Mouse (Mus musculus) forebrain, embryonic 12.5 days (tissue): ENCODE results near the gene Gm438. TPM values are rescaled to one million over a fixed set of nuclear protein-coding genes. Genes with fewer than 3 reads are reported as not detected.
"Not testable (repeated sequence)": the region's sequence is repeated elsewhere in the genome, so short reads cannot be mapped to it uniquely, and the experiment has no call there.

Experiments used
- ATAC-seq: fragments of 200-750 bp; cut with Nextera tagmentation; 2 replicates; pipeline ENCODE4 v1.8.0; 2017; ENCODE audit warnings: moderate TSS enrichment; ENCODE audit not compliant: low FRiP score
- H3K27ac ChIP-seq: fragments of 300-500 bp; sonication (generic); 2 replicates; pipeline ENCODE4 v1.5.1; 2016; ENCODE audit warnings: mild to moderate bottlenecking
- H3K27me3 ChIP-seq: fragments of 300-500 bp; sonication (generic); 2 replicates; pipeline ENCODE4 v1.6.1; 2016; ENCODE audit warnings: mild to moderate bottlenecking
- H3K36me3 ChIP-seq: fragments of 300-500 bp; sonication (generic); replicated peaks from 2 replicates; pipeline ENCODE4 v1.6.1; 2016; ENCODE audit warnings: mild to moderate bottlenecking
- H3K4me1 ChIP-seq: fragments of 300-500 bp; sonication (generic); 2 replicates; pipeline ENCODE4 v1.6.1; 2016
- H3K4me2 ChIP-seq: fragments of 300-500 bp; sonication (generic); 2 replicates; pipeline ENCODE4 v1.6.1; 2016; ENCODE audit warnings: mild to moderate bottlenecking, moderate library complexity
- H3K4me3 ChIP-seq: fragments of 300-500 bp; sonication (generic); replicated peaks from 2 replicates; pipeline ENCODE4 v1.5.1; 2016; ENCODE audit warnings: mild to moderate bottlenecking
- H3K9ac ChIP-seq: fragments of 300-500 bp; sonication (generic); 2 replicates; pipeline ENCODE4 v1.6.1; 2016; ENCODE audit warnings: mild to moderate bottlenecking
- H3K9me3 ChIP-seq: fragments of 300-500 bp; sonication (generic); 2 replicates; pipeline ENCODE4 v1.6.1; 2016
- WGBS: fragments of 180-500 bp; shearing (Covaris S2); methylation state at CpG from one replicate; pipeline ENCODE4 v1.1.7; 2016; 5-methylcytosine and 5-hydroxymethylcytosine counted together
- polyA plus RNA-seq: library from polyadenylated mRNA; unstranded; fragments of >200 nt; fragmentation: Nextera tagmentation; extraction: Ambion mirVana; gene quantifications from 2 replicates; pipeline ENCODE4 v1.2.1, GENCODE M21; 2016

Gene Gm438
- polyA plus RNA-seq, result not detected in 2 replicates

DNA sequence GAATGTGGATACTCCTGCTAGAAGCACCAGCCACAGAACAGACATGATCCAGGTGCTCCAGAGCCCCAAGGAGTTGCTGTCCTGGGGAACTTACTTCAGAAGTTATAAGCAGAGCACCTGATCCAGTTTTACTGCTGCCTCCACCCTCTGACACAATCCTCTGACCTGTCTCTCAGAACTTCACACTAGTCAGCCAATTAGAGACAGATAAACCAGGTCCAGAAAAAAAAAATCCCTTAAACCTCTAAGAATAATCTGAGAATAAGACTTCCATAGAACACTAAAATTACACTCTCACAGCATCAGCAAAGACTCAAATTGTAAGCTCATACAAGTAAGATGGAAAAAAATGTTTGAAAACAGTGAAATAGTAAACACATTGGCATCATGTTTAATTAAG, at the start of gene Gm438:
TSS of gene Gm438 (minus strand) at position 101 of the 400 bp plus-strand sequence.
- H3K27ac ChIP-seq, result no peak within 1 kb of the TSS
- H3K4me1 ChIP-seq, result no peaks in the 10 kb centered on the region
- H3K4me3 ChIP-seq, result no peak within 1 kb of the TSS
- H3K4me2 ChIP-seq, result no peak within 1 kb of the TSS
- no peaks in the 10 kb centered on the region for H3K9me3 ChIP-seq
- ATAC-seq, result no peak
- no peaks in the 10 kb centered on the region for H3K27me3 ChIP-seq
- H3K9ac ChIP-seq, result no peak within 1 kb of the TSS
- H3K36me3 ChIP-seq, result no peaks in the 10 kb centered on the region

DNA sequence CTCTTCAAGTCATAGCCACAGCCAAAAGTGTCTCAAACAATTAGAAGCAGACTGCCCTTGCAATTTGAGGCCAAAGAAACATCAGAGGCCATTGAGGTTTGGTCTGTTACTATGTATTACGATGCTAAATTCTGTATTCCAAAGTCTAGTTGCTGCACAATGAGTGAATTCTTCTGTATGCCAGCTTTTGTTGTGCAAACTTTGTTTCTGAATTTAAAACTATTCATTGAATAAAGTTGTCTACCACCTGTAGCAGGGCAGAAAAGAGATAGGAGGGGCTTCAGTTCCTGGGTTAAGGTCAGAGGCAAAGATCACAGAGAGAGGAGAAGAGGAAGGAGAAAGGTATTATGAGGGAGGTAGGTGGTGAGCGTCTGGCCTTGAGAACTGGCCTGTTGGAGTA, 38.3 kb upstream of the Gm438 start:
- no peak overlapping the region for H3K9ac ChIP-seq
- H3K36me3 ChIP-seq, result no peaks in the 10 kb centered on the region
- no peaks in the 10 kb centered on the region for H3K4me1 ChIP-seq
- no peak for ATAC-seq
- no peaks in the 10 kb centered on the region for H3K27me3 ChIP-seq
- 83% methylated on average over 2 of the region's 2 CpGs for WGBS
- peaks cover 7% of the 10 kb centered on the region; the same call in 1 of the 2 replicates for H3K9me3 ChIP-seq
- H3K4me2 ChIP-seq, result no peak overlapping the region
- no peak overlapping the region for H3K4me3 ChIP-seq
- no peak overlapping the region for H3K27ac ChIP-seq

DNA sequence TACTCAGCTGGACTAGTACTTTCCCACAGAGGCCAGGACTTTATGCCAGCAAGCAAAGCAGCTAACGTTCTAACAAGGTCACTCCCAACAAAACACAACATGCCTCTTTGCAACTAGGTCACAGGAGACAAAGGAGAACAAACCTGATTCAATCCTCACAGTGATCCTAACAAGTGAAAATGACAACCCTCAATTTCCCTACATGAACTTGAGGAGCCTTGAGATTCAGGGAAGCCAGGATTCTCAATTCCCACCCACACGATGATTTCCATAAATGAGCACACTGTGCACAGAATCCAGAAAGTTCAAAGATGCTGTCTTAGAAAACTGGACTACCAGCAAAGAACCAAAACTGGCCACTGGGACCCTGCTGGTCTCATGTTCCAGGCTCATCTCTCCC, 37.6 kb upstream of the Gm438 start:
- ATAC-seq, result no peak
- H3K36me3 ChIP-seq, result no peaks in the 10 kb centered on the region
- peaks cover 7% of the 10 kb centered on the region; the same call in 1 of the 2 replicates for H3K9me3 ChIP-seq
- H3K9ac ChIP-seq, result no peak overlapping the region
- H3K27me3 ChIP-seq, result no peaks in the 10 kb centered on the region
- no peak overlapping the region for H3K4me2 ChIP-seq
- 91% methylated on average over 2 of the region's 2 CpGs for WGBS
- no peak overlapping the region for H3K27ac ChIP-seq
- no peak overlapping the region for H3K4me3 ChIP-seq
- no peaks in the 10 kb centered on the region for H3K4me1 ChIP-seq

DNA sequence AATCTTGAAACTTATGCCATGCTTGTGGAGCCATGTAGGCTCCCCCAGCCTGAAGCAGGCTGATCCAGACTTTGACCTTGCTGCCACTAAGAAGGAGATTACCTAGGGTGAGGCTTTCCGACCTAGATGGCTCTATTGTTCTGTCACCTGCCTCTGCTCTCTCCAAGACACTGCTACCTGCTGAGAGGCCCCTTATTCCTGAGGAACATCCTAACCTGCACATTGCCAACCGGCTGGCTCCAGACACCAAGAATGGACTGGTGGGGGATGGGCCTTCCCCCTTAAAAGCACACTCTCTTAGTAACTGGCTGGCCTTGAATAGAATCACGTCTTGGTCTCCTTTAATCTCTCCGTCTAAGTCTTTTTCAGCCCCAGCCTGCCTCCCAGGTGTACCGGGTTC, 20.8 kb upstream of the Gm438 start:
- not testable (repeated sequence) for H3K27ac ChIP-seq, H3K9me3 ChIP-seq, H3K4me2 ChIP-seq, H3K4me3 ChIP-seq, H3K4me1 ChIP-seq, H3K9ac ChIP-seq, H3K27me3 ChIP-seq, ATAC-seq, H3K36me3 ChIP-seq
- 43% methylated on average over 5 of the region's 5 CpGs for WGBS

DNA sequence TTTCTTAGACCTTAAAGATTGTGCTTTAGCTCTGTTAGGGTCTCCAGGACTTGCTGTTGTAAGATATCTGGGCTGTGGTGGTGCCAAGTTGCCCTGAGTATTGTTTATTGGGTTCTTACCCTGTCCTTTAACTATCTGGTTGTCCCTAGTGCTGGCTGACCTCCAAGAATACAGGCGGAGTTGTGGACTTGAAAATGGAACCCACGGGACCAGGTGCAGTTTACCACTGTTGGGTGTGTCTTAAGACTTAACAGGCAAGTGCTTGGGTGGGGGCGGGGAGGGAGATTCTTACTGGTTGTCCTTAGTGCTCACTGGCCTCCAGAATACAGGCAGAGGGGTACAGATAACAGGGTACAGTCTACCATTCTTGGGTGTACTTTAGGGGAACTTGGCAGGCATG, 17.2 kb upstream of the Gm438 start:
- no peak for ATAC-seq
- 80% methylated on average over 3 of the region's 3 CpGs for WGBS
- H3K36me3 ChIP-seq, result no peaks in the 10 kb centered on the region
- H3K4me3 ChIP-seq, result no peak overlapping the region
- H3K27me3 ChIP-seq, result no peaks in the 10 kb centered on the region
- H3K9ac ChIP-seq, result no peak overlapping the region
- no peak overlapping the region for H3K4me2 ChIP-seq
- no peaks in the 10 kb centered on the region for H3K4me1 ChIP-seq
- H3K9me3 ChIP-seq, result no peaks in the 10 kb centered on the region
- H3K27ac ChIP-seq, result no peak overlapping the region

DNA sequence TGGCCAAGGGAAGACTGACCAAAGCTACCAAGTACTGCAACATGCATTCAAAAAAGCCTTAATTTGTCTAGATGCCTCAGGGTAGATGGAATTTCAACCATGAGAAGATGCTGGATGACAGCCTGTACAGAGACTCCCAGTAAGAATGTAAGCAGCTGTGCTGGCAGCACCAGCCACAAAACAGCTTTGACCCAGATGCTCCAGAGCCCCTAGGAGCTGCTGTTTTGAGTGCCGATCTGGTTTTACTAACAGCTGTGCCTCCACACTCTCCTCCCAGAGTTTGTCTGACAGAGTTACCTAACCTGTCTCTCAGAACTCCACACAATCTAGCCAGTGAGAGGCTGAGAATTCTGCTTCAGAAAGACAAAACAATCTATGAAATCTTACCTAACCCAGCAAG, 3.8 kb upstream of the Gm438 start:
- H3K4me2 ChIP-seq, result no peak overlapping the region
- ATAC-seq, result no peak
- no peak overlapping the region for H3K9ac ChIP-seq
- no peaks in the 10 kb centered on the region for H3K27me3 ChIP-seq
- 85% methylated on average over 1 of the region's 1 CpGs for WGBS
- H3K4me3 ChIP-seq, result no peak overlapping the region
- H3K4me1 ChIP-seq, result no peaks in the 10 kb centered on the region
- H3K9me3 ChIP-seq, result no peaks in the 10 kb centered on the region
- H3K27ac ChIP-seq, result no peak overlapping the region
- H3K36me3 ChIP-seq, result no peaks in the 10 kb centered on the region

DNA sequence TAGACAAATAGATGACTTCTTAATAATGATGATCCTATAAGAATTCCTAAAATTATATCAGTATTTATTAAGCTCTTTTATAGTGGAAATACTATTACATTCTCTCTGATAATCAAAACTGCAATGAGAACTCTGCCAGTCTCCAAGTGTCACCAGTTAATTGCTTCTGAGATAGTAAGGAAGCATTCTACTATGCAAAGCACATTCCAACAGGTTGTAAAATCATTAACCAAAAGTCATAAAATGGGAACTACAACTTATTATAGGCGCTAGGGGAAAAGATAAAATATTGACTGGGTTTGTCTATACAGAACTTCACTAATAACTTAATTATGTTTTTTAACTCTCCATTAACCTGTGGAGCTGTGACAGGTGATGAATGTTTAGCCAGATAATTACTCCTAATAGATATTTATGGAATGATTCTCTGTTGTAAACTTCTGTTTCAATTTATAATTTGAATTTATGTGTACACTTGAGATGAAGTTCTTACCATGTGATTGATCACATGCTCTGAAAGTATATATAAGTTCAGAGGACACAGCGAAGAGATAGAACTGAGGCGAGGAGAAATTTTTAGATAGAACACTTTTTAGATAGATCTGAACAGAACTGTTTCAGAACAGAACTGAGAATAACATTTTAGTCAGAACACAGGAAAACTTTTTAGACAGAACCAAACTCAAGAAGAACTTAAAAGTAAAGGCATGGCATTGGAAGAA, 3.7 kb downstream of the Gm438 start:
- Histone ChIP-seq H3K36me3 (no peaks in the 10 kb centered on the region), H3K4me1 (no peaks in the 10 kb centered on the region), H3K27me3 (no peaks in the 10 kb centered on the region), H3K27ac (no peak overlapping the region), H3K4me2 (no peak overlapping the region), H3K9ac (no peak overlapping the region), H3K9me3 (no peaks in the 10 kb centered on the region), H3K4me3 (no peak overlapping the region)
- no peak for ATAC-seq
- 83% methylated on average over 3 of the region's 3 CpGs for WGBS

DNA sequence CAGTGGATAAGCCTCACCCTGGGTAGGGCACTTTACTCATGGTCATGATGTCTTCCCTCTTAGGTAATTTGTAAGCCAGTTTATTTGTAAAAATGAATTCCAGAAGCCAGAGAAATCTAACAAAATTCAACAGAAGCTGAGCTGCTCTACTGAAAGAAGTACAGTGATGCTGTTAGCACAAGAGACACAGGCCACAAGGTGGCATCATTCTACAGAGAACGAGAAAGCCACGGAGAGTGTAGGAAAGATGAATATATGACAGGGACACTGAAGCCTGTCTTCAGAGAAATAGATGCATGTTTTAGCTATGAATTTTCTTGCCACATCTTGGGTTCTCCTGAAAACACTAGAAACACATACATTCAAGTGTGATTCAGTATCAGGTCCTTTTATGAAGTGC, 20.7 kb downstream of the Gm438 start:
- Histone ChIP-seq H3K36me3 (no peaks in the 10 kb centered on the region), H3K9ac (no peak overlapping the region), H3K4me1 (no peaks in the 10 kb centered on the region), H3K27ac (no peak overlapping the region), H3K9me3 (no peaks in the 10 kb centered on the region), H3K27me3 (no peaks in the 10 kb centered on the region), H3K4me3 (no peak overlapping the region), H3K4me2 (no peak overlapping the region)
- ATAC-seq, result no peak
- 52% methylated on average over 2 of the region's 2 CpGs for WGBS

DNA sequence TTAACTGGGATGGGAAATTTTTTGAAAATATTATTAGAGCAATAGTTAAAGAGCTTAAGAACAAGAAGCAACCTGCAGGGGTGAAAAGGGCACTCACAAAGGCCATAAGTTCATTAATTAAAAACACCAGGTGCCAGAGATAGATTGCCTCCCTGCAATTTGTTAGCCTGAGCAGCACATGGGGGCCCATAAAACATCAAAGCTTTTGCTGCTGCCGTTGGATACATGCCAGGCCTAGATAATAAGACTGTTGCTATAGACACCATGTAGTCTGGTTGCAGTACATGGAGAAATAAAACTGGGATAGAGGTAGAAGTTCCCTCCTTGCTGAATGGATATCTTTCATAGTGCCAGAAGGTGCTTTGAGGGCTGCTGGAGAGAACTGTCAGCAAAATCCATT, 37.2 kb downstream of the Gm438 start:
- Histone ChIP-seq H3K9me3 (peaks cover 7% of the 10 kb centered on the region; the same call in 1 of the 2 replicates), H3K27me3 (no peaks in the 10 kb centered on the region), H3K4me2 (no peak overlapping the region), H3K4me3 (no peak overlapping the region), H3K36me3 (no peaks in the 10 kb centered on the region), H3K27ac (no peak overlapping the region), H3K4me1 (no peaks in the 10 kb centered on the region), H3K9ac (no peak overlapping the region)
- ATAC-seq, result no peak
- 50% methylated on average over 1 of the region's 1 CpGs for WGBS

Other genes starting within 250 kb of the Gm438 start
- gene Gm13124, start 221.4 kb downstream of the Gm438 start, polyA plus RNA-seq, result not detected in 2 replicates
- not detected in 2 replicates for gene Aadacl4, start 172.9 kb downstream of the Gm438 start, polyA plus RNA-seq
- gene Gm436, start 100.2 kb downstream of the Gm438 start, polyA plus RNA-seq, result not detected in 2 replicates
- gene Gm13178, start 65.2 kb downstream of the Gm438 start, polyA plus RNA-seq, result not detected in 2 replicates
- gene Dhrs3, start 106.2 kb upstream of the Gm438 start, polyA plus RNA-seq, result 6.7 and 7.7 TPM in 2 replicates